26 mouse cellular contexts compared by ENCODE assay signal in genomic region chr16:95413401-95413959, GRCm38 (mm10).
DNase-seq lines count a peak whose midpoint lies in the region; ATAC-seq and TF ChIP-seq lines count a peak whose summit lies in the region.
"Had no signal": no experiment of that assay in that cellular context is flagged by ENCODE, and none has a peak within 500 bp of the region (broad histone marks: within the 10 kb centered on the region; RNA-seq: fewer than 3 reads in every experiment).

No protein-coding gene starts in this region.

- peak; percentile 34 for DNase-seq in layer of hippocampus, adult 11-12 months (ENCODE audit: low spot score)
- no peak for DNase-seq in layer of hippocampus, postnatal 10 days (ENCODE audit: low spot score in 2 of 2)
- DNase-seq in right cerebral cortex, adult 18-20 months: peak; percentile 34
- DNase-seq in right cerebral cortex, postnatal 10 days (ENCODE audit: low spot score in 2 of 2): no peak
- DNase-seq in limb, embryonic 10.5 days (ENCODE audit: low spot score): no peak
- DNase-seq in hindbrain, embryonic 14.5 days (ENCODE audit: low spot score): no peak
- DNase-seq in forebrain, postnatal 0 days: no peak
- DNase-seq: adrenal gland, postnatal 10 days; cerebellum, adult 11-12 months; cerebellum, adult 9-11 months; heart, postnatal 36 days; kidney, postnatal 36 days; liver, postnatal 0 days; lung, postnatal 36 days; right cerebral cortex, postnatal 14 days; thymus, postnatal 14 days had no signal

- TF ChIP-seq CTCF in forebrain, postnatal 0 days (IDR thresholded peaks at IDR 0.05; ENCODE audit: low read depth): no peak

- no peak overlapping the region for H3K4me3 ChIP-seq in limb, embryonic 10.5 days
- no peak overlapping the region for H3K4me3 ChIP-seq in hindbrain, embryonic 13.5 days
- H3K4me3 ChIP-seq in hindbrain, embryonic 14.5 days (replicated peaks; ENCODE audit: low read length): no peak overlapping the region
- no peak overlapping the region for H3K4me3 ChIP-seq in forebrain, postnatal 0 days (ENCODE audit: low read depth, low read length)
- H3K4me3 ChIP-seq: hindbrain, embryonic 12.5 days; kidney, embryonic 15.5 days; liver, embryonic 12.5 days; midbrain, embryonic 12.5 days; neural tube, embryonic 13.5 days; stomach, embryonic 15.5 days had no signal

- no peaks in the 10 kb centered on the region for H3K36me3 ChIP-seq in limb, embryonic 10.5 days
- no peaks in the 10 kb centered on the region for H3K36me3 ChIP-seq in hindbrain, embryonic 13.5 days
- no peaks in the 10 kb centered on the region for H3K36me3 ChIP-seq in hindbrain, embryonic 14.5 days (replicated peaks; ENCODE audit: control insufficient read depth, insufficient read depth)
- no peaks in the 10 kb centered on the region for H3K36me3 ChIP-seq in forebrain, postnatal 0 days (ENCODE audit: insufficient read depth)
- H3K36me3 ChIP-seq: hindbrain, embryonic 12.5 days; kidney, embryonic 15.5 days; liver, embryonic 12.5 days; midbrain, embryonic 12.5 days; neural tube, embryonic 13.5 days; stomach, embryonic 15.5 days had no signal

- ATAC-seq in hindbrain, embryonic 13.5 days (ENCODE audit: low FRiP score): no peak
- ATAC-seq in hindbrain, embryonic 14.5 days (ENCODE audit: low FRiP score): no peak
- ATAC-seq in forebrain, postnatal 0 days: no peak
- ATAC-seq: forebrain, embryonic 14.5 days; intestine, postnatal 0 days; liver, embryonic 12.5 days; liver, postnatal 0 days; Patski had no signal

- H3K27me3 ChIP-seq in limb, embryonic 10.5 days (ENCODE audit: low read depth, poor library complexity, severe bottlenecking): no peaks in the 10 kb centered on the region
- H3K27me3 ChIP-seq in hindbrain, embryonic 13.5 days: no peaks in the 10 kb centered on the region
- H3K27me3 ChIP-seq in hindbrain, embryonic 14.5 days (ENCODE audit: control insufficient read depth, insufficient read depth, low read length): no peaks in the 10 kb centered on the region
- no peaks in the 10 kb centered on the region for H3K27me3 ChIP-seq in forebrain, postnatal 0 days (ENCODE audit: insufficient read depth, low read length)
- H3K27me3 ChIP-seq: hindbrain, embryonic 12.5 days; kidney, embryonic 15.5 days; liver, embryonic 12.5 days; neural tube, embryonic 13.5 days; Patski; stomach, embryonic 15.5 days had no signal

- peaks cover 26% of the 10 kb centered on the region for H3K4me1 ChIP-seq in limb, embryonic 10.5 days
- no peaks in the 10 kb centered on the region for H3K4me1 ChIP-seq in hindbrain, embryonic 13.5 days (replicated peaks)
- no peaks in the 10 kb centered on the region for H3K4me1 ChIP-seq in hindbrain, embryonic 14.5 days (replicated peaks; ENCODE audit: control insufficient read depth, insufficient read depth, low read length)
- H3K4me1 ChIP-seq in forebrain, postnatal 0 days (ENCODE audit: insufficient read depth): no peaks in the 10 kb centered on the region
- H3K4me1 ChIP-seq: hindbrain, embryonic 12.5 days; liver, embryonic 12.5 days; midbrain, embryonic 12.5 days; stomach, embryonic 15.5 days had no signal

- H3K9me3 ChIP-seq in limb, embryonic 10.5 days (replicated peaks): no peaks in the 10 kb centered on the region
- no peaks in the 10 kb centered on the region for H3K9me3 ChIP-seq in hindbrain, embryonic 13.5 days
- H3K9me3 ChIP-seq in hindbrain, embryonic 14.5 days (ENCODE audit: control insufficient read depth, low read length): no peaks in the 10 kb centered on the region
- no peaks in the 10 kb centered on the region for H3K9me3 ChIP-seq in forebrain, postnatal 0 days (ENCODE audit: low read length)
- H3K9me3 ChIP-seq: hindbrain, embryonic 12.5 days; kidney, embryonic 15.5 days; liver, embryonic 12.5 days; midbrain, embryonic 12.5 days; neural tube, embryonic 13.5 days; stomach, embryonic 15.5 days had no signal

- H3K9ac ChIP-seq in hindbrain, embryonic 13.5 days: no peak overlapping the region
- no peak overlapping the region for H3K9ac ChIP-seq in hindbrain, embryonic 14.5 days
- H3K9ac ChIP-seq in forebrain, postnatal 0 days: no peak overlapping the region
- H3K9ac ChIP-seq: hindbrain, embryonic 12.5 days; kidney, embryonic 15.5 days; liver, embryonic 12.5 days; liver, postnatal 0 days; midbrain, embryonic 12.5 days; neural tube, embryonic 13.5 days; stomach, embryonic 15.5 days had no signal

- 67% methylated on average over 3 of the region's 3 CpGs for WGBS in limb, embryonic 10.5 days
- WGBS in hindbrain, embryonic 13.5 days: 72% methylated on average over 3 of the region's 3 CpGs
- WGBS in hindbrain, embryonic 14.5 days: 80% methylated on average over 3 of the region's 3 CpGs
- WGBS in forebrain, postnatal 0 days: 70% methylated on average over 3 of the region's 3 CpGs

- H3K4me2 ChIP-seq in hindbrain, embryonic 13.5 days: no peak overlapping the region
- H3K4me2 ChIP-seq in hindbrain, embryonic 14.5 days (replicated peaks): no peak overlapping the region
- no peak overlapping the region for H3K4me2 ChIP-seq in forebrain, postnatal 0 days (ENCODE audit: low read depth)
- H3K4me2 ChIP-seq: hindbrain, embryonic 12.5 days; kidney, embryonic 15.5 days; liver, embryonic 12.5 days; midbrain, embryonic 12.5 days; neural tube, embryonic 13.5 days; stomach, embryonic 15.5 days had no signal

- H3K27ac ChIP-seq in limb, embryonic 10.5 days: peak overlapping the region; percentile 11; the same call in 1 of the 2 replicates
- H3K27ac ChIP-seq in hindbrain, embryonic 13.5 days: no peak overlapping the region
- H3K27ac ChIP-seq in hindbrain, embryonic 14.5 days: no peak overlapping the region
- H3K27ac ChIP-seq in forebrain, postnatal 0 days (ENCODE audit: low read depth, low read length): no peak overlapping the region
- H3K27ac ChIP-seq: hindbrain, embryonic 12.5 days; kidney, embryonic 15.5 days; liver, embryonic 12.5 days; midbrain, embryonic 12.5 days; neural tube, embryonic 13.5 days; stomach, embryonic 15.5 days had no signal

Comparison
In these comparisons a context has a peak if more than half of its experiments do, and no peak if none do; other contexts are left out.
1. DNase-seq: peak in layer of hippocampus, adult 11-12 months (single experiment) and right cerebral cortex, adult 18-20 months (single experiment); none in layer of hippocampus, postnatal 10 days (0 of 2), right cerebral cortex, postnatal 10 days (0 of 2), limb, embryonic 10.5 days (single experiment), hindbrain, embryonic 14.5 days (single experiment) and forebrain, postnatal 0 days (single experiment).